Mouse (Mus musculus) thymus, adult 2 months (tissue): Measurements from ENCODE around the gene Snx18.

Experiments
- CTCF ChIP-seq: fragments of 200-500 bp; IDR thresholded peaks from 2 replicates; pipeline ENCODE4 v1.5.1; 2012; ENCODE audit warnings: mild to moderate bottlenecking, control low read depth, low read length, moderate library complexity, borderline replicate concordance; ENCODE audit not compliant: control insufficient read depth, poor library complexity, insufficient read depth; ENCODE audit errors: extremely low read depth
- POLR2A ChIP-seq: fragments of 200-500 bp; IDR thresholded peaks from 2 replicates; pipeline ENCODE4 v1.6.1; 2012; ENCODE audit warnings: mild to moderate bottlenecking, low read length, control low read depth, moderate library complexity; ENCODE audit not compliant: control insufficient read depth, poor library complexity, insufficient read depth; ENCODE audit errors: extremely low read depth

GRCm38 (mm10) chr13:113635799-113636222, 17.4 kb upstream of the Snx18 start:
- TF ChIP-seq CTCF = no peak
- TF ChIP-seq POLR2A = no peak
